Mouse (Mus musculus) lung, embryonic 16.5 days (tissue): ENCODE measurements around the gene Alg9. TPM values are rescaled to one million over a fixed set of nuclear protein-coding genes. Genes with fewer than 3 reads are reported as not detected.

ENCODE experiments used
- ATAC-seq: fragments of 200-750 bp; cut with Nextera tagmentation; 2 replicates; pipeline ENCODE4 v1.8.0; 2017; ENCODE audit warnings: low read depth, mild to moderate bottlenecking, moderate library complexity
- H3K27ac ChIP-seq: fragments of 300-500 bp; sonication (generic); 2 replicates; pipeline ENCODE4 v1.5.1; 2014; ENCODE audit warnings: mild to moderate bottlenecking, control low read depth, low read length
- H3K27me3 ChIP-seq: fragments of 300-500 bp; sonication (generic); 2 replicates; pipeline ENCODE4 v1.6.1; 2014; ENCODE audit warnings: low read depth, low read length, mixed read lengths; ENCODE audit not compliant: control insufficient read depth, insufficient read depth
- H3K36me3 ChIP-seq: fragments of 300-500 bp; sonication (generic); 2 replicates; pipeline ENCODE4 v1.6.1; 2014; ENCODE audit warnings: low read length; ENCODE audit not compliant: control insufficient read depth, insufficient read depth
- H3K4me1 ChIP-seq: fragments of 300-500 bp; sonication (generic); replicated peaks from 2 replicates; pipeline ENCODE4 v1.6.1; 2014; ENCODE audit warnings: low read length, mixed read lengths; ENCODE audit not compliant: control insufficient read depth, insufficient read depth
- H3K4me2 ChIP-seq: fragments of 300-500 bp; sonication (generic); 2 replicates; pipeline ENCODE4 v1.6.1; 2014; ENCODE audit warnings: low read depth, low read length, control low read depth
- H3K4me3 ChIP-seq: fragments of 300-500 bp; sonication (generic); 2 replicates; pipeline ENCODE4 v1.5.1; 2014; ENCODE audit warnings: mild to moderate bottlenecking, low read length, control low read depth
- H3K9ac ChIP-seq: fragments of 300-500 bp; sonication (generic); 2 replicates; pipeline ENCODE4 v1.6.1; 2014; ENCODE audit warnings: low read length, control low read depth
- H3K9me3 ChIP-seq: fragments of 300-500 bp; sonication (generic); 2 replicates; pipeline ENCODE4 v1.6.1; 2016; ENCODE audit warnings: low read length; ENCODE audit not compliant: control insufficient read depth
- WGBS: fragments of 180-500 bp; shearing (Covaris S2); extraction: QIAGEN DNeasy Blood & Tissue Kit; methylation state at CpG from one replicate; pipeline ENCODE4 v1.1.7; 2014; 5-methylcytosine and 5-hydroxymethylcytosine counted together
- polyA plus RNA-seq: library from polyadenylated mRNA; unstranded; fragments of >200 nt; fragmentation: Nextera tagmentation; extraction: Ambion mirVana; gene quantifications from 2 replicates; pipeline ENCODE4 v1.2.1, GENCODE M21; 2015

Alg9 gene
- polyA plus RNA-seq, 1 experiment from 2014 or later, result 35.0 TPM

- Histone ChIP-seq H3K27ac (peak overlapping the region; percentile 53), H3K4me1 (peaks cover 12% of the 10 kb centered on the region), H3K4me3 (no peak overlapping the region), H3K36me3 (peaks cover 17% of the 10 kb centered on the region; the same call in 1 of the 2 replicates), H3K27me3 (no peaks in the 10 kb centered on the region), H3K4me2 (0 out of 2 replicates have a peak overlapping the region, but pooled peaks have one; percentile 1), H3K9me3 (no peaks in the 10 kb centered on the region), H3K9ac (no peak overlapping the region)
- whole genome bisulfite sequencing, result 58% methylated on average over 13 of the region's 13 CpGs
- peak; percentile 80 for ATAC-seq
These were observed 66.4 kb downstream of the Alg9 start for GRCm38 (mm10) chr9:50841079-50841789.

- Histone ChIP-seq H3K36me3 (peaks cover 11% of the 10 kb centered on the region; the same call in 1 of the 2 replicates), H3K27ac (no peak within 1 kb of the TSS), H3K27me3 (no peaks in the 10 kb centered on the region), H3K4me2 (no peak within 1 kb of the TSS), H3K4me1 (peaks cover 25% of the 10 kb centered on the region), H3K9ac (no peak within 1 kb of the TSS), H3K9me3 (no peaks in the 10 kb centered on the region), H3K4me3 (no peak within 1 kb of the TSS)
- ATAC-seq, result no peak
- WGBS, result 92% methylated on average over 3 of the region's 3 CpGs
These were observed 70.3 kb downstream of the Alg9 start, which contains the start of gene Ppp2r1b for GRCm38 (mm10) chr9:50845081-50845480. Gene Ppp2r1b (plus strand): TSS chr9:50845301.

GRCm38 (mm10) chr9:50845547-50845946 lies 70.7 kb downstream of the Alg9 start:
- H3K4me2 ChIP-seq, result no peak overlapping the region
- no peak for ATAC-seq
- peaks cover 11% of the 10 kb centered on the region; the same call in 1 of the 2 replicates for H3K36me3 ChIP-seq
- no peaks in the 10 kb centered on the region for H3K9me3 ChIP-seq
- H3K4me1 ChIP-seq, result peaks cover 29% of the 10 kb centered on the region
- no peak overlapping the region for H3K27ac ChIP-seq
- 72% methylated on average over 9 of the region's 9 CpGs for WGBS
- H3K4me3 ChIP-seq, result no peak overlapping the region
- no peak overlapping the region for H3K9ac ChIP-seq
- H3K27me3 ChIP-seq, result no peaks in the 10 kb centered on the region

- H3K9ac ChIP-seq, result no peak overlapping the region
- H3K27me3 ChIP-seq, result no peaks in the 10 kb centered on the region
- no peaks in the 10 kb centered on the region for H3K9me3 ChIP-seq
- ATAC-seq, result no peak
- H3K4me3 ChIP-seq, result no peak overlapping the region
- H3K4me1 ChIP-seq, result peaks cover 25% of the 10 kb centered on the region
- H3K4me2 ChIP-seq, result no peak overlapping the region
- 64% methylated on average over 6 of the region's 6 CpGs for WGBS
- H3K36me3 ChIP-seq, result peaks cover 11% of the 10 kb centered on the region; the same call in 1 of the 2 replicates
- H3K27ac ChIP-seq, result peak overlapping the region; percentile 66
These were observed 72.3 kb downstream of the Alg9 start for GRCm38 (mm10) chr9:50847133-50847532.

- Histone ChIP-seq H3K4me1 (peaks cover 25% of the 10 kb centered on the region), H3K27me3 (no peaks in the 10 kb centered on the region), H3K9ac (no peak overlapping the region), H3K4me3 (no peak overlapping the region), H3K9me3 (no peaks in the 10 kb centered on the region), H3K27ac (peak overlapping the region; percentile 66), H3K4me2 (no peak overlapping the region), H3K36me3 (peaks cover 10% of the 10 kb centered on the region; the same call in 1 of the 2 replicates)
- peak; percentile 48; the same call in 1 of the 2 replicates for ATAC-seq
- 50% methylated on average over 12 of the region's 12 CpGs for WGBS
These were observed 73.0 kb downstream of the Alg9 start for GRCm38 (mm10) chr9:50847606-50848368.

- no peak for ATAC-seq
- Histone ChIP-seq H3K27me3 (no peaks in the 10 kb centered on the region), H3K36me3 (peaks cover 5% of the 10 kb centered on the region; the same call in 1 of the 2 replicates), H3K4me2 (no peak overlapping the region), H3K4me1 (peaks cover 25% of the 10 kb centered on the region), H3K4me3 (no peak overlapping the region), H3K9me3 (no peaks in the 10 kb centered on the region), H3K9ac (no peak overlapping the region), H3K27ac (no peak overlapping the region)
- WGBS, result 60% methylated on average over 5 of the region's 5 CpGs
These were observed 74.0 kb downstream of the Alg9 start for GRCm38 (mm10) chr9:50848821-50849220.

- no peak overlapping the region for H3K27ac ChIP-seq
- no peak overlapping the region for H3K4me3 ChIP-seq
- 16% methylated on average over 8 of the region's 8 CpGs for WGBS
- peaks cover 25% of the 10 kb centered on the region for H3K4me1 ChIP-seq
- no peak overlapping the region for H3K9ac ChIP-seq
- H3K36me3 ChIP-seq, result 0 out of 2 replicates have a peak, but pooled peaks cover 2% of the 10 kb centered on the region
- no peaks in the 10 kb centered on the region for H3K27me3 ChIP-seq
- H3K9me3 ChIP-seq, result no peaks in the 10 kb centered on the region
- peak overlapping the region; percentile 18; the same call in 1 of the 2 replicates for H3K4me2 ChIP-seq
- ATAC-seq, result peak; percentile 76
These were observed 74.4 kb downstream of the Alg9 start for GRCm38 (mm10) chr9:50849249-50849648.

- 47% methylated on average over 9 of the region's 9 CpGs for WGBS
- Histone ChIP-seq H3K9ac (no peak overlapping the region), H3K4me2 (peak overlapping the region; percentile 18), H3K4me1 (peaks cover 25% of the 10 kb centered on the region), H3K4me3 (no peak overlapping the region), H3K9me3 (no peaks in the 10 kb centered on the region), H3K36me3 (0 out of 2 replicates have a peak, but pooled peaks cover 2% of the 10 kb centered on the region), H3K27ac (peak overlapping the region; percentile 41; the same call in 1 of the 2 replicates), H3K27me3 (no peaks in the 10 kb centered on the region)
- peak; percentile 41 for ATAC-seq
These were observed 74.9 kb downstream of the Alg9 start for GRCm38 (mm10) chr9:50849755-50850154.

- Histone ChIP-seq H3K27ac (peak overlapping the region; percentile 41; the same call in 1 of the 2 replicates), H3K4me3 (no peak overlapping the region; the same call in 1 of the 2 replicates), H3K4me2 (peak overlapping the region; percentile 18), H3K4me1 (peaks cover 25% of the 10 kb centered on the region), H3K9ac (no peak overlapping the region), H3K36me3 (0 out of 2 replicates have a peak, but pooled peaks cover 2% of the 10 kb centered on the region), H3K9me3 (no peaks in the 10 kb centered on the region), H3K27me3 (no peaks in the 10 kb centered on the region)
- 21% methylated on average over 11 of the region's 11 CpGs for WGBS
- ATAC-seq, result 0 out of 2 replicates have a peak, but pooled peaks have one; percentile 16
These were observed 75.5 kb downstream of the Alg9 start for GRCm38 (mm10) chr9:50850271-50850670.
